Comparison of ENCODE assay signal across 8 mouse cellular contexts in the genomic region with DNA sequence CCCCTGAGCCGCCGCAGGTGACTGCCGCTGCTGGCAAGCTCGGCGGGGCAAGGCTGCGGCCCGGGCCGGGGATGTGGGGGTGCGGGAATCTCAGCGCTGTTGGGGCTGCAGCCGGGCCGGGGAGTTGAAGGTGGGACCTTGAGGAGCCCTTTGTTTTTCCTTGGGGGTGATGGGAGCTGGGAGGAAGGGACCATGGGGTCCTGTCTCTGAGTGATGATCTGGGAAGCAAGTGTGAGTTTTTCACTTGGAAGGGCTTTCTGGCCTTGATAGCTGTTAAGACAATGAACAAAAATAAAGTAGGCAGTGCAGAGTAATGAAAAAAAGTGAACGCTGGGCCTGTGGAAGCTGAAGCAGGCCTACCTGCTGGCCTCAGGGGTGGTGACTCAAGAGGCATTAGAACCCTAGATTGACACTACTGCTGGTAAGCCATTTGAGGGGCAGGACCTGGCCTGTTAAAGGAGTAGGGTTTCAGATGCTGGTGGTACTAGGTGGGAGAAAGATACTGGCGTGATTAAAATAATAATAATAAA. TPM values are rescaled to one million over a fixed set of nuclear protein-coding genes. Genes with fewer than 3 reads are reported as not detected.
DNase-seq lines count a peak whose midpoint lies in the region; ATAC-seq and TF ChIP-seq lines count a peak whose summit lies in the region.

No protein-coding gene starts in this region.

- no peak for ATAC-seq in intestine, postnatal 0 days

- H3K4me3 ChIP-seq in intestine, postnatal 0 days (ENCODE audit: low read depth, low read length), result peak overlapping the region; percentile 70
- peak overlapping the region; percentile 81 for H3K4me3 ChIP-seq in small intestine, adult 2 months (ENCODE audit: low read depth, low read length)

- peak; percentile 44 to 76 for DNase-seq in adrenal gland, adult (ENCODE audit: inconsistent age in 2 of 2, low spot score in 1 of 2)
- DNase-seq in adrenal gland, adult 2 months, result no peak
- DNase-seq in right cerebral cortex, postnatal 4 days, result peak; percentile 11
- no peak for DNase-seq in right cerebral cortex, adult 2 months (ENCODE audit: low spot score in 2 of 2)
- no peak for DNase-seq in right cerebral cortex, postnatal 36 days (ENCODE audit: low spot score in 2 of 2)
- no peak for DNase-seq in embryo, embryonic 10.5 days (ENCODE audit: low spot score)

- no peaks in the 10 kb centered on the region for H3K4me1 ChIP-seq in intestine, postnatal 0 days (replicated peaks; ENCODE audit: control insufficient read depth, insufficient read depth, low read length)
- H3K4me1 ChIP-seq in small intestine, adult 2 months (ENCODE audit: control insufficient read depth, insufficient read depth, insufficient read length, low read length), result peaks cover 5% of the 10 kb centered on the region; the same call in 1 of the 2 replicates

- H3K27ac ChIP-seq in intestine, postnatal 0 days (ENCODE audit: low read depth, low read length), result peak overlapping the region; percentile 17; the same call in 1 of the 2 replicates
- H3K27ac ChIP-seq in small intestine, adult 2 months (ENCODE audit: insufficient read depth, low read depth, low read length), result no peak overlapping the region

- peak overlapping the region; percentile 94 for H3K4me2 ChIP-seq in intestine, postnatal 0 days (replicated peaks; ENCODE audit: low read depth)

- no peak for TF ChIP-seq CTCF in intestine, postnatal 0 days (IDR thresholded peaks at IDR 0.05; ENCODE audit: low read depth)
- TF ChIP-seq CTCF in small intestine, adult 2 months (IDR thresholded peaks at IDR 0.05; ENCODE audit: extremely low read depth, insufficient read length, insufficient replicate concordance, low read depth, low read length), result no peak

- peak overlapping the region; percentile 62 for H3K9ac ChIP-seq in intestine, postnatal 0 days (ENCODE audit: low read depth, low read length)

- no peaks in the 10 kb centered on the region for H3K9me3 ChIP-seq in intestine, postnatal 0 days (ENCODE audit: control insufficient read depth)

- WGBS in intestine, postnatal 0 days, result 6% methylated on average over 14 of the region's 14 CpGs
- WGBS in small intestine, adult 2 months, result 12% methylated on average over 14 of the region's 14 CpGs

- no peak for TF ChIP-seq POLR2A in small intestine, adult 2 months (IDR thresholded peaks at IDR 0.05; ENCODE audit: low read depth, low read length)

- peaks cover 24% of the 10 kb centered on the region; the same call in 1 of the 2 replicates for H3K27me3 ChIP-seq in intestine, postnatal 0 days (replicated peaks; ENCODE audit: control insufficient read depth, insufficient read depth, low read length)
- H3K27me3 ChIP-seq in small intestine, adult 2 months (ENCODE audit: control insufficient read depth, insufficient read depth, low read length), result peaks cover 24% of the 10 kb centered on the region

- no peaks in the 10 kb centered on the region for H3K36me3 ChIP-seq in intestine, postnatal 0 days (ENCODE audit: control insufficient read depth, insufficient read depth)
- H3K36me3 ChIP-seq in small intestine, adult 2 months (ENCODE audit: control insufficient read depth, insufficient read depth, low read length), result no peaks in the 10 kb centered on the region

RNA-seq across cellular contexts. Expression of a gene that starts 6.4 kb away (rescaled TPM):
- total RNA-seq in adrenal gland, adult 2 months (2021), result 10 to 100 TPM; 17.0 to 19.9 TPM
- 1.6 and 2.3 TPM in 2 replicates for polyA plus RNA-seq in adrenal gland, adult 2 months (2012; rRNA removed)
- polyA plus RNA-seq in intestine, postnatal 0 days (2015; fragmentation: Nextera tagmentation; extraction: Ambion mirVana), result 5.7 TPM in 2 replicates
- polyA plus RNA-seq in small intestine, adult 2 months (2012; rRNA removed), result 0.14 and 0.62 TPM in 2 replicates

Comparison
In these comparisons a context has a peak if more than half of its experiments do, and no peak if none do; other contexts are left out.
1. DNase-seq: peak in adrenal gland, adult (2 of 2) and right cerebral cortex, postnatal 4 days (single experiment); none in adrenal gland, adult 2 months (single experiment), right cerebral cortex, adult 2 months (0 of 2), right cerebral cortex, postnatal 36 days (0 of 2) and embryo, embryonic 10.5 days (single experiment).